Mouse (Mus musculus) CD8-positive naive resting alpha-beta T cell, adult 2 months (primary cell): ENCODE measurements around the gene Rsad2.
A peak's percentile ranks its signal among the peaks of the same experiment; 100 is the strongest.
"Not testable (repeated sequence)": the region's sequence is repeated elsewhere in the genome, so short reads cannot be mapped to it uniquely, and the experiment has no call there.

Source experiments
- DNase-seq, 2 experiments: peaks; one replicate each; pipeline ENCODE4 v3.0.0; 2022; ENCODE audit warnings: low read depth in 2 of 2, low spot score in 2 of 2

The Rsad2 gene

GRCm38 (mm10) chr12:26446377-26447045, 9.7 kb downstream of the Rsad2 start:
- no peak for DNase-seq

- DNase-seq: no peak
Measured at GRCm38 (mm10) chr12:26444511-26444910, 11.7 kb downstream of the Rsad2 start.

- peak; percentile 16 to 52 for DNase-seq
Measured at GRCm38 (mm10) chr12:26444054-26444453, 12.2 kb downstream of the Rsad2 start.

GRCm38 (mm10) chr12:26439366-26439765, 16.9 kb downstream of the Rsad2 start:
- no peak for DNase-seq

GRCm38 (mm10) chr12:26437950-26438349, 18.3 kb downstream of the Rsad2 start:
- DNase-seq: no peak

GRCm38 (mm10) chr12:26436334-26436733, 19.9 kb downstream of the Rsad2 start:
- no peak for DNase-seq

- not testable (repeated sequence) for DNase-seq
Measured at GRCm38 (mm10) chr12:26428771-26429170, 27.5 kb downstream of the Rsad2 start.

GRCm38 (mm10) chr12:26424841-26425240, 31.4 kb downstream of the Rsad2 start:
- peak in 1 of 2 experiments; percentile 54 for DNase-seq

- DNase-seq: peak in 1 of 2 experiments; percentile 16
Measured at GRCm38 (mm10) chr12:26418322-26418721, 37.9 kb downstream of the Rsad2 start.

GRCm38 (mm10) chr12:26416636-26417295, 39.5 kb downstream of the Rsad2 start:
- DNase-seq: no peak

- DNase-seq: peak; percentile 91 to 93
Measured at GRCm38 (mm10) chr12:26415104-26415771, 41.0 kb downstream of the Rsad2 start, which contains the start of gene Rnf144a. Gene Rnf144a, minus strand, starts transcription at chr12:26415254.

- peak in 1 of 2 experiments; percentile 7 for DNase-seq
Measured at GRCm38 (mm10) chr12:26414451-26415103, 41.7 kb downstream of the Rsad2 start.

GRCm38 (mm10) chr12:26413961-26414411, 42.3 kb downstream of the Rsad2 start:
- no peak for DNase-seq

GRCm38 (mm10) chr12:26412802-26413201, 43.5 kb downstream of the Rsad2 start:
- DNase-seq: no peak

- DNase-seq: no peak
Measured at GRCm38 (mm10) chr12:26411841-26412450, 44.3 kb downstream of the Rsad2 start.

- DNase-seq: peak in 1 of 2 experiments; percentile 11
Measured at GRCm38 (mm10) chr12:26410443-26410842, 45.8 kb downstream of the Rsad2 start.

GRCm38 (mm10) chr12:26408707-26409106, 47.5 kb downstream of the Rsad2 start:
- DNase-seq: no peak

GRCm38 (mm10) chr12:26404781-26405702, 51.2 kb downstream of the Rsad2 start:
- no peak for DNase-seq

- DNase-seq: no peak
Measured at GRCm38 (mm10) chr12:26403372-26404125, 52.7 kb downstream of the Rsad2 start.
